Mouse (Mus musculus): Measurements from ENCODE around the gene Pirb. TPM values are rescaled to one million over a fixed set of nuclear protein-coding genes. Genes with fewer than 3 reads are reported as not detected.
"Not testable (repeated sequence)": the region's sequence is repeated elsewhere in the genome, so short reads cannot be mapped to it uniquely, and the experiment has no call there.

Pirb gene
- under 1 TPM; 0.09 to 0.15 TPM for total RNA-seq (2021)
- long read RNA-seq, experiment 1 = 0 reads
- long read RNA-seq, experiment 2, partial matches to known transcripts = 1 of 1 reads
- long read RNA-seq, experiment 2, other reads (novel, unspliced or antisense) = 0 of 1 reads

DNA sequence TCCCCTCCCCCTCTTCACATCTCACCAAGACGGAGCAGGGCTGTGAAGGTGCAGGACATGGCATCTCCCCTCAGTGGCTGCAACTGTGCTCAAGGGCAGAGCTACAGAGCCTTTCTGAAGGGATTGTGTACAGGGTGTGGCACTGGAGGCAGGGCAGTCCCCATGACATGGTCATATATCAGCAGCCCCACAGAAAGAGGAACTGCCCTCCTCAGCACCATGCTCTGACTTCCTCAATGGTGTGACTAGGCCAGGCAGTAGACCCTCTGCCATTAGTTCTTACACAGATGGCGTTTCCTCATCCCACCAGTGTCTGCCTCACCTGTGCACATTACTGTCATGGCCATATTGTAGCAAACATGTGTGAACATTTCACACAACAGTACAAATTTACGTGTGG is at the start of gene Pirb:
Gene Pirb (minus strand): TSS at position 124 of the 400 bp plus-strand sequence.
- DNase-seq (ENCODE audit: low spot score in 2 of 2); intact Hi-C loops (cut with DNase I): not testable (repeated sequence)

DNA sequence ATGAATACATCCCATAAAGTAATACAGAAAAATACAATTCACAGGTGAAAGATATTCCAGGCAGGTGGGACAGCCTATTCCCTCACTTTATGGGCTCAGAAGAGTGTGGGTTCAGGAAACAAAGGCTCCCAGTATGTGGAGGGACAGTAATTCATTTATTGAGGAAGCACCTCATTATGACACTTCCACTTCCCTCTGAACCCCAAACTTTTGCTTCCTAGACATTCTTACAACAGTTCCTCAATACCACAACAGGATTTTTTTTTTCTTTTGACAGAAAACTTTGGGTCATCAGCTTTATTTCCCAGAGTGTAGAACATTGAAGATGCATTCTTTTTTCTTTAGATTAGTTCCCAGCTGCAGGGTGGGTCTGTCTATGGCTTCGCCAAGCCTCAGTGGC is 12.5 kb upstream of the Pirb start:
- DNase-seq (ENCODE audit: low spot score in 2 of 2); intact Hi-C loops (cut with DNase I): not testable (repeated sequence)

DNA sequence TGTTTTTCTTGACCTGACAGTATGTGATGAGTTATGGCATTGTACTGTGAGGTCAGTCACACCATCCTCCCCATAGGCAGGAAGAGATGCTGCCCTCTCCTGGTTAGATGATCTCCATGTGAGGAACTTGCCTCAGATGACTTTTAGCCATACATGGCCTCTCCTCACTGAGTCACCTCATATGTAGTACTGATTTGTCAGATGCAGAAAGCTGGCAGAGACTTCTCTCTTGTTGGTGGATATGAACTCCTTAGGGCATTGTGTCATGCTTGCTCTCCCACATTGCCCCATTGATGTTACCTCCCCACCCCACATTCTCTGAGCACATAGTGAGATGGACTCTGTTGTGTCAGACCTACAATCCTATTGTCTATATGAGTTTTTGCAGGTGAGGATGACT is 5.3 kb upstream of the Pirb start:
- DNase-seq (ENCODE audit: low spot score in 2 of 2); intact Hi-C loops (cut with DNase I): not testable (repeated sequence)

DNA sequence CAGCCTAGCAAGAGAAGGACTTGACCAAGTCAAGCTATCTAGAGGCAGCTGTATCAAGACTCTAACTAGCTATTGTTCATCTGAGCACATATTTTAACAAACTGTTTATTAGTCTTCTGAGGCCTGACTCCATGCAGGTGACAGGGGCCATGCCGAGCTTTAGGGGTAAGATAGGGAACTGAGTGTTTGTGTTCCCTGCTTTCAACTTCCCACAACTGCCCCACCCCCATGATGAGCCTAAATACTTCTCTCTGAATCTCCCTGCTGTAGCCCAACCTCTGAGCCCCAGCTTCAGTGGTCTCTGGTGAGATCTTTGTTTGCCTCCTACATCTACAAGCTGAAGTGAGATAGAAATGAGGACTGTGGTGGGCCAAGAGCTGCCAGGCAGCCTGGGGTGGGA is 4.9 kb downstream of the Pirb start:
- DNase-seq (ENCODE audit: low spot score in 2 of 2) = no peak
- intact Hi-C loops (cut with DNase I) = no loop called here

GRCm38 (mm10) chr7:3712264-3712942 is 7.8 kb downstream of the Pirb start:
- intact Hi-C loops (cut with DNase I) = no loop called here
- DNase-seq (ENCODE audit: low spot score in 2 of 2) = no peak

DNA sequence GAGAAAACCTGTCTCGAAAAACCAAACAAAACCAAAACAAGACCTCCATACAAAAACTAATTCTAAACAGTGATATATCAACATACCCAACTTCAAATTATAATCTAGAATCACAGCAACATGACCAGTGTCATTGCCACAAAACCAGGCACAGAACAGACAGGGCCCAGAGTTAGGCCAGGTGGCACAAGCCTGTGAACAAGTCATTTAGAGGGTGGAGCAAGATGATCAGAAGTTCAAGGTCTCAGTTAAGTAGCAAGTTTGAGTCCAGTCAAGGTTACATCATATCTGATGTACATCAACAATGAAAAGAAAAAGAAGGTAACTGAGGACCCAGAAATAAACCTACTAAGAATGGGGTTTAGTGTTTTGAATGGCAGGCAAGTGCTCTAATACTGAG is 11.2 kb downstream of the Pirb start:
- DNase-seq (ENCODE audit: low spot score in 2 of 2) = no peak
- intact Hi-C loops (cut with DNase I) = loop anchor here (10.0 kb wide), 1 partner anchor 736 kb away; the partner anchor contains the start of gene Rdh13

DNA sequence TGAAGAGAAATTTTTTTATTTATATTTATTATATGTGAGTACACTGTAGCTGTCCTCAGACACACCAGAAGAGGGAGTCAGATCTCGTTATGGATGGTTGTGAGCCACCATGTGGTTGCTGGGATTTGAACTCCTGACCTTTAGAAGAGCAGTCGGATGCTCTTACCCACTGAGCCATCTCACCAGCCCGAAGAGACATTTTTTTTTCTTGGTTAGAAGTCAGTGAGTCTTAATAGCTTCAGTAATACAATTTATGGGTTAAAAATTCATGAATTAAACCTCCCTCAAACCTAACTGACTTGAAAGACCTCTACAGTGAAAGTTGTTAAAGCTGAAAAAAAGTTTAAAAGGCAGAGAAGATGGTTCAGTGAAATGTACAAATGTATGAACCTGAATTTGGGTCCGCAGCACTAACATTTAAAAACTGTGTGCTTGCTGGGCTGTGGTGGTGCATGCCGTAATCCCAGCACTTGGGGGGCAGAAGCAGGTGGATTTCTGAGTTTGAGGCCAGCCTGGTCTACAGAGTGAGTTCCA is 11.7 kb downstream of the Pirb start:
- not testable (repeated sequence) for DNase-seq (ENCODE audit: low spot score in 2 of 2)
- intact Hi-C loops (cut with DNase I) = loop anchor here (10.0 kb wide), 1 partner anchor 736 kb away; the partner anchor contains the start of gene Rdh13

DNA sequence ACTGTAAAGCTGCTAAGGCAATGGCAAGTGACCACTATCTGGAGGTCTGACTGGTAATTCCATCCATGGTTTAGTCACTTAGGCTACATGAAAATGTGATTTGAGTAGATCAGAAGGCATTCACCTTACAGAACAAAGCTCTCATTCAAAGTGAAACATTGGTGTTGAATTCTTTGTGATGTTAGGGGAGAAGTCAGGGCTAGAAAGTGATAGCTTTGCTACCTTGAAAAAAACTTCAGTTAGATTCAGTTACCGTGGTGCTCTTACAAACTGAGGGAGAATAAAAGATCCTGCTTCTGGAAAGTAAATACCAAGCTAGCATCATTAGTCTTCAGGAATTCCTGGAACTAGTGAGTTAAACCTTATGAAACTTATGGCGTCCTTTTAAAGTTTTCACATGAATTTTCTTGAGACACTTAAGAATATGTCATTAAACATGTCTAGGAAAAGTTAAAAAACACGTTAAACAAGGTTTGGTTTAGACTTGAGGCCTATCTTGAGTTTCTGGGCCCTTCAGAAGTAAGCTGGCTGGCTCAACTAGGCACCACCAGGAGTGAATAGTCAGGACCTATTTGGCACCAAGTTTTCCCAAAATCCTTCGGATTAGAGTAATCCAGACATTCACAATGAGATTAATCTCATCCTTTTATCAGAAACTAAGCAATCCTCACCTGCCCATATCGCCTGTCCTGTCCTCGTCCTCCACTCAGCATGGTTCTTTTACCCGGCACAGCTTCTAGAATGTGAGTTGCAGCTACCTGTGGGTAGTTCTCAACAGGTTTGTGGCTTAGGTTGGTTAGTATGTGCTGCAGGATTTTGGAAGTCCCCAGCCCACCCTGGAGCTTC is 12.4 kb downstream of the Pirb start:
- intact Hi-C loops (cut with DNase I) = loop anchor here (10.0 kb wide), 1 partner anchor 737 kb away; the partner anchor contains the start of gene Rdh13
- DNase-seq (ENCODE audit: low spot score in 2 of 2) = no peak

DNA sequence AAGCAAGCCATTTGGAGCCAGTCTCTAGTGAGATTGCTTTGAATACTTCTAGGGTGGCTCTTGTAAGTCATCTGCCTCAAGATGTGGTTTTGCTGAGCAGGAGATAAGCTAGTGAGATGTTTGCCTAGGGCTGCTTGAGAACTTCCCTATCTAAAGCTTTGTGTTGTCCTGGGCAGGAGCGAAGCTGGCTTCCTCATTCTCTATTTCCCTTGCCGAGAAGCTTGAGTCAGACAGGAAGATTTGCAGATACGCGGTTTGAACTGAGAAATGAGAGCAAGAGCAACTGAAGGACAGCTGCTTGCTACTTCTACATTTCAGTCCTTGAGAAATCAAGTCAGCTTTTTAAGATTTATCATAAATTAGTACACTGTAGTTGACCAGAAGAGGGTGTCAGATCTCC is 13.2 kb downstream of the Pirb start:
- intact Hi-C loops (cut with DNase I) = loop anchor here (10.0 kb wide), 1 partner anchor 738 kb away; the partner anchor contains the start of gene Rdh13
- no peak for DNase-seq (ENCODE audit: low spot score in 2 of 2)

DNA sequence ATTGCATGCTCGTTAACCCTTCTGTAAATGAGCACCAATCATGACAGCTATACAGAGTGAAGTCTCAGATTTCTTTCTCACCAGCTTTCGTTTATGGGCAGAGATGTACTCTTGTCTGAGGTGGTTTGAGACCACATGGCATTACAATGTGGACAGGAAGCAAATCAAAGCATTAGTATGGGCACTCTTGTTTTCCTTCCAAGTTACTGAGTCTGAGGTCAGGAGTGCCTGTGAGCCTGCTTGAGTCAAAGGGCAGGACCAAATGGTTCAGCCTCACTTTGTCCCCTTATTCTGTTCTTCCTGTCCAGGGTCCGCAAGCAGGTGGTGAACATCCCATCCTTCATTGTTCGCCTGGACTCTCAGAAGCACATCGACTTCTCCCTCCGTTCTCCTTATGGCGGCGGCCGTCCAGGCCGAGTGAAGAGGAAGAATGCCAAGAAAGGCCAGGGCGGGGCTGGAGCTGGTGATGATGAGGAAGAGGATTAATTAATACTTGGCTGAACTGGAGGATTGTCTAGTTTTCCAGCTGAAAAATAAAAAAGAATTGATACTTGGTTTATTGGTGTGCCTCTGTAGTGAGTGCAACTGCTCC is 13.8 kb downstream of the Pirb start:
- no peak for DNase-seq (ENCODE audit: low spot score in 2 of 2)
- intact Hi-C loops (cut with DNase I) = loop anchor here (10.0 kb wide), 1 partner anchor 738 kb away; the partner anchor contains the start of gene Rdh13

GRCm38 (mm10) chr7:3705911-3706310 is 14.3 kb downstream of the Pirb start:
- intact Hi-C loops (cut with DNase I) = loop anchor here (10.0 kb wide), 1 partner anchor 739 kb away; the partner anchor contains the start of gene Rdh13
- no peak for DNase-seq (ENCODE audit: low spot score in 2 of 2)

GRCm38 (mm10) chr7:3705461-3705860 is 14.7 kb downstream of the Pirb start:
- DNase-seq (ENCODE audit: low spot score in 2 of 2) = not testable (repeated sequence)
- intact Hi-C loops (cut with DNase I) = loop anchor here (10.0 kb wide), 1 partner anchor 739 kb away; the partner anchor contains the start of gene Rdh13

DNA sequence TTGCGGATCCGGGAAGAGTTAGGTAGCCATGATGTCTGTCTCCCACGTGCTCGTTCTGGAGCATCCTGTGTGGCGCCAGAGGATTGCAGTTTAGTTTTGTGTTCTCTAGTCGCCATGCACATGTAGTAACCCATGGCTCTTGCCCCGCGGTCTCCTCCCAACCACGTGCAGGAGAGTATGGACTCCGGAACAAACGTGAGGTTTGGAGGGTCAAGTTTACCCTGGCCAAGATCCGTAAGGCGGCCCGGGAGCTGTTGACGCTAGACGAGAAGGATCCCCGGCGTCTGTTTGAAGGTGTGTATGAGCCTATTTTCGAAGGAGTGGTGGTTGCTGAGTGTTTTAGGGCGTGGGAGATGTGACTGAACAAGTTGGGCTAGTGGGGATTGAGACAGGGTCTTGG is 15.7 kb downstream of the Pirb start:
- no peak for DNase-seq (ENCODE audit: low spot score in 2 of 2)
- intact Hi-C loops (cut with DNase I) = loop anchor here (10.0 kb wide), 1 partner anchor 740 kb away; the partner anchor contains the start of gene Rdh13

GRCm38 (mm10) chr7:3703879-3704441 is 16.2 kb downstream of the Pirb start, which contains the start of gene Rps9:
Rps9 (plus strand) TSS chr7:3703993.
- DNase-seq (ENCODE audit: low spot score in 2 of 2) = peak; percentile 98 to 99
- intact Hi-C loops (cut with DNase I) = loop anchor here (10.0 kb wide), 1 partner anchor 741 kb away; the partner anchor contains the start of gene Rdh13

DNA sequence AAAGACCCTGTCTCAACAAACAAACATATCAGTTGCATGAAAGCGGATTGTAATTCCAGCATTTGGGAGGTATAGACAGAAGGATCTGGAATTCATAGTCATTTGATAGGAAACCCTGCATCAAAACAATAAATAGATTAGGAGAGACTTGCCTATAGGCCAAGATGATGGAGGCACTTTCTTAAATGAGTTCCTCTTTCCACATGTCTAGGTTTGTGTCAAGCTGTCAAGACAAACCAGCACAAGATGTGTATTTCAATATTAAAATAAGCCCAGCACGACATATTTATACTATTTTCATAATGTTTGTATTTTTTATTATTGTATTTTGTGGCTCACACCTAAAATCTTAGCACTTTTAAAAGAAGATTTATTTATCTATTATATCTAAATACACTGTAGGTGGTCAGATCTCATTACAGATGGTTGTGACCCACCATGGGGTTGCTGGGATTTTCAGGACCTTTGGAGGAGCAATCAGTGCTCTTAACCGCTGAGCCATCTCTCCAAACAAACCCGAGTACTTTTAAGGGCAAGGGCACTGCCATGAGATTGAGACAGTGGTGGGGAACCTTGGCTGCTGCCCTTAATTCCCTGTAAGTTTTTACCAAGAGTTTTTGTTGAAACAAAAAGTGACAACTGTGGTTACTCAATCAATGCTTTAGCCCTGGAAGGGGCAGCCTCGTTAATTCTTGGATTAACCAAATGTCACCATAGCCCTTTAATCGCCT is 16.9 kb downstream of the Pirb start:
- intact Hi-C loops (cut with DNase I) = loop anchor here (10.0 kb wide), 1 partner anchor 741 kb away; the partner anchor contains the start of gene Rdh13
- DNase-seq (ENCODE audit: low spot score in 2 of 2) = no peak

GRCm38 (mm10) chr7:3698471-3698870 is 21.7 kb downstream of the Pirb start:
- DNase-seq (ENCODE audit: low spot score in 2 of 2) = no peak
- intact Hi-C loops (cut with DNase I) = loop anchor here (5.0 kb wide), 1 partner anchor 444 kb away; no protein-coding TSS in a partner anchor

DNA sequence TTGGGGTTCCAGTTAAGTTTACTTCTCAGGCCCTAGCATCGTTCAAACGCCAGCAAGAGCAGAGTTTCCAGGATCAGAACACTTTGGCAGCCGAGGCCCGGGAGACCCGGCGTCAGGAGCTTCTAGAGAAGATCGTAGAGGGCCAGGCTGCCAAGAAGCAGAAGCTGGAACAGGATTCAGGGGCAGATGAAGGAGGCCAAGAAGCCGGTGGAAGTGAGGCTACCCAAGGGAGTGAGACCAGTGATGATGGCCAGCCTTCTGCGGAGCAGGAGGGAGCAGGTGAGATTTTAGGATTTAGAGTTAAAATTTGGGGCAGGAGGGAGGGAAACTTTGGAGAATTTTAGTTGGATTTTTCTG is 25.3 kb downstream of the Pirb start:
- intact Hi-C loops (cut with DNase I) = loop anchor here (5.0 kb wide), 2 partner anchors 48 to 447 kb away; partner anchors contain the start of gene Cnot3
- not testable (repeated sequence) for DNase-seq (ENCODE audit: low spot score in 2 of 2)

Data from left cerebral cortex, postnatal 14 days (tissue).